23 mouse cellular contexts compared by ENCODE assay signal in the genomic region with DNA sequence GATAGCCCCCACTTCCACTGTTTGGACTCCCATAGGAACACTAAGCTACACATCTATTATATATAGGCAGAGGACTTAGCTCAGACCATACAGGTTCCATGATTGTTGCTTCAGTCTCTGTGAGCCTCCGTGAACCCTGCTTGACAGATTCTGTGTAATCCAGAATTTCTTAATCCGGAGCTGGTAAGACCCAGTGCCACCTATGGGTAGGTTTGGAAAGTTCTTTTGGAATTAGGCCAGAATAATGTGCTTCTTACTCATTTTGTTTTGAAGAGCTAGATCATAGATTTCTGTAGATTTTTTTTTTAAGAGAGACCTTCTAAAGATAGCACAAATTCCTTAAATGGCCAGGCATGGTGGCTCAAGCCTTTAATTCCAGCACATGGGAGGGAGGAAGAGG. TPM values are rescaled to one million over a fixed set of nuclear protein-coding genes. Genes with fewer than 3 reads are reported as not detected.
DNase-seq lines count a peak whose midpoint lies in the region; ATAC-seq and TF ChIP-seq lines count a peak whose summit lies in the region.
"Had no signal": no experiment of that assay in that cellular context is flagged by ENCODE, and none has a peak within 500 bp of the region (broad histone marks: within the 10 kb centered on the region; RNA-seq: fewer than 3 reads in every experiment).

No protein-coding gene starts in this region.

- no peaks in the 10 kb centered on the region for H3K9me3 ChIP-seq in intestine, postnatal 0 days (ENCODE audit: control insufficient read depth)
- no peaks in the 10 kb centered on the region for H3K9me3 ChIP-seq in intestine, embryonic 16.5 days (ENCODE audit: control insufficient read depth, low read length)
- no peaks in the 10 kb centered on the region for H3K9me3 ChIP-seq in stomach, postnatal 0 days (ENCODE audit: control insufficient read depth, low read length)
- H3K9me3 ChIP-seq: embryonic facial prominence, embryonic 10.5 days; heart, embryonic 15.5 days; hindbrain, embryonic 13.5 days; limb, embryonic 10.5 days; liver, embryonic 15.5 days had no signal

- no peak overlapping the region for H3K9ac ChIP-seq in intestine, postnatal 0 days (ENCODE audit: low read depth, low read length)
- H3K9ac ChIP-seq in intestine, embryonic 16.5 days (ENCODE audit: low read depth, low read length), result no peak overlapping the region
- no peak overlapping the region for H3K9ac ChIP-seq in stomach, postnatal 0 days (ENCODE audit: low read length)
- H3K9ac ChIP-seq: heart, embryonic 15.5 days; hindbrain, embryonic 13.5 days; liver, embryonic 15.5 days had no signal

- H3K4me2 ChIP-seq in intestine, postnatal 0 days (replicated peaks; ENCODE audit: low read depth), result no peak overlapping the region
- H3K4me2 ChIP-seq in intestine, embryonic 16.5 days (ENCODE audit: low read depth, low read length), result no peak overlapping the region
- H3K4me2 ChIP-seq in stomach, postnatal 0 days (replicated peaks; ENCODE audit: low read depth), result no peak overlapping the region
- H3K4me2 ChIP-seq: heart, embryonic 15.5 days; hindbrain, embryonic 13.5 days; liver, embryonic 15.5 days; midbrain, embryonic 11.5 days had no signal

- no peaks in the 10 kb centered on the region for H3K4me1 ChIP-seq in intestine, postnatal 0 days (replicated peaks; ENCODE audit: control insufficient read depth, insufficient read depth, low read length)
- H3K4me1 ChIP-seq in intestine, embryonic 16.5 days (ENCODE audit: control insufficient read depth, insufficient read depth, low read length), result no peaks in the 10 kb centered on the region
- no peaks in the 10 kb centered on the region for H3K4me1 ChIP-seq in stomach, postnatal 0 days (replicated peaks; ENCODE audit: control insufficient read depth, insufficient read depth)
- H3K4me1 ChIP-seq: embryonic facial prominence, embryonic 10.5 days; limb, embryonic 10.5 days; liver, embryonic 15.5 days had no signal

- no peak overlapping the region for H3K4me3 ChIP-seq in intestine, postnatal 0 days (ENCODE audit: low read depth, low read length)
- no peak overlapping the region for H3K4me3 ChIP-seq in intestine, embryonic 16.5 days (ENCODE audit: low read length)
- no peak overlapping the region for H3K4me3 ChIP-seq in stomach, postnatal 0 days (ENCODE audit: low read depth, low read length)
- H3K4me3 ChIP-seq: embryonic facial prominence, embryonic 10.5 days; erythroblast, embryonic 14.5 days; heart, embryonic 15.5 days; hindbrain, embryonic 13.5 days; limb, embryonic 10.5 days; liver, embryonic 15.5 days; myocyte had no signal

- H3K36me3 ChIP-seq in intestine, postnatal 0 days (ENCODE audit: control insufficient read depth, insufficient read depth), result no peaks in the 10 kb centered on the region
- no peaks in the 10 kb centered on the region for H3K36me3 ChIP-seq in intestine, embryonic 16.5 days (ENCODE audit: control insufficient read depth, insufficient read depth, low read length)
- H3K36me3 ChIP-seq in stomach, postnatal 0 days (ENCODE audit: control insufficient read depth, insufficient read depth, low read length), result no peaks in the 10 kb centered on the region
- H3K36me3 ChIP-seq: embryonic facial prominence, embryonic 10.5 days; heart, embryonic 15.5 days; hindbrain, embryonic 13.5 days; limb, embryonic 10.5 days; liver, embryonic 15.5 days had no signal

- TF ChIP-seq EP300 in stomach, postnatal 0 days (optimal IDR thresholded peaks at IDR 0.05), result no peak

- 77% methylated on average over 2 of the region's 2 CpGs for WGBS in intestine, postnatal 0 days
- 74% methylated on average over 2 of the region's 2 CpGs for WGBS in intestine, embryonic 16.5 days
- WGBS in stomach, postnatal 0 days, result 73% methylated on average over 2 of the region's 2 CpGs

- TF ChIP-seq CTCF in intestine, postnatal 0 days (IDR thresholded peaks at IDR 0.05; ENCODE audit: low read depth), result peak; percentile 22
- TF ChIP-seq CTCF in stomach, postnatal 0 days (IDR thresholded peaks at IDR 0.05; ENCODE audit: low read depth), result peak; percentile 35

- peak; percentile 14 for DNase-seq in adrenal gland, adult 2 months
- no peak for DNase-seq in adrenal gland, postnatal 36 days
- peak; percentile 21 for DNase-seq in lung, postnatal 36 days
- no peak for DNase-seq in lung, postnatal 10 days
- DNase-seq in stomach, postnatal 0 days (ENCODE audit: low spot score), result no peak
- DNase-seq in right cerebral cortex, postnatal 14 days, result no peak
- DNase-seq: adrenal gland, adult 8-10 months; cerebellum, postnatal 25 days; gastrocnemius, postnatal 14 days; kidney, adult 11 months; kidney, postnatal 36 days; retina, postnatal 1 day; thymus, postnatal 14 days had no signal

- ATAC-seq in intestine, postnatal 0 days, result no peak
- no peak for ATAC-seq in intestine, embryonic 16.5 days
- ATAC-seq in stomach, postnatal 0 days (ENCODE audit: low FRiP score, low TSS enrichment), result no peak

- no peaks in the 10 kb centered on the region for H3K27me3 ChIP-seq in intestine, postnatal 0 days (replicated peaks; ENCODE audit: control insufficient read depth, insufficient read depth, low read length)
- H3K27me3 ChIP-seq in intestine, embryonic 16.5 days (replicated peaks; ENCODE audit: control insufficient read depth, insufficient read depth, low read length), result no peaks in the 10 kb centered on the region
- H3K27me3 ChIP-seq in stomach, postnatal 0 days (ENCODE audit: control insufficient read depth, insufficient read depth, low read length), result no peaks in the 10 kb centered on the region
- H3K27me3 ChIP-seq: heart, embryonic 15.5 days; hindbrain, embryonic 13.5 days; liver, embryonic 15.5 days had no signal

- H3K27ac ChIP-seq in intestine, postnatal 0 days (ENCODE audit: low read depth, low read length), result no peak overlapping the region
- no peak overlapping the region for H3K27ac ChIP-seq in intestine, embryonic 16.5 days (ENCODE audit: low read length)
- H3K27ac ChIP-seq in stomach, postnatal 0 days (replicated peaks), result no peak overlapping the region
- H3K27ac ChIP-seq: embryonic facial prominence, embryonic 10.5 days; heart, embryonic 15.5 days; hindbrain, embryonic 13.5 days; limb, embryonic 10.5 days; liver, embryonic 15.5 days had no signal

RNA-seq across cellular contexts. Expression of a gene that starts 14.1 kb away (rescaled TPM):
- 10 to 100 TPM; 16.4 to 21.6 TPM for total RNA-seq in adrenal gland, adult 2 months (2021)
- 3.3 and 3.7 TPM in 2 replicates for polyA plus RNA-seq in adrenal gland, adult 2 months (2012; rRNA removed)
- 10 to 100 TPM; 22.8 to 23.7 TPM for total RNA-seq in adrenal gland, postnatal 36 days (2021)
- 3.3 and 4.1 TPM in 2 replicates for polyA plus RNA-seq in intestine, postnatal 0 days (2015; fragmentation: Nextera tagmentation; extraction: Ambion mirVana)
- 7.3 and 8.0 TPM in 2 replicates for polyA plus RNA-seq in intestine, embryonic 16.5 days (2015; fragmentation: Nextera tagmentation; extraction: Ambion mirVana)
- 5.5 and 5.8 TPM in 2 replicates for polyA plus RNA-seq in stomach, postnatal 0 days (2015; fragmentation: Nextera tagmentation; extraction: Ambion mirVana)

Comparison
In these comparisons a context has a peak if more than half of its experiments do, and no peak if none do; other contexts are left out.
1. DNase-seq: peak in adrenal gland, adult 2 months (single experiment) and lung, postnatal 36 days (single experiment); none in adrenal gland, postnatal 36 days (0 of 2), lung, postnatal 10 days (single experiment), stomach, postnatal 0 days (single experiment) and right cerebral cortex, postnatal 14 days (single experiment).